ENCODE assay signal across 20 mouse cellular contexts in the genomic region with DNA sequence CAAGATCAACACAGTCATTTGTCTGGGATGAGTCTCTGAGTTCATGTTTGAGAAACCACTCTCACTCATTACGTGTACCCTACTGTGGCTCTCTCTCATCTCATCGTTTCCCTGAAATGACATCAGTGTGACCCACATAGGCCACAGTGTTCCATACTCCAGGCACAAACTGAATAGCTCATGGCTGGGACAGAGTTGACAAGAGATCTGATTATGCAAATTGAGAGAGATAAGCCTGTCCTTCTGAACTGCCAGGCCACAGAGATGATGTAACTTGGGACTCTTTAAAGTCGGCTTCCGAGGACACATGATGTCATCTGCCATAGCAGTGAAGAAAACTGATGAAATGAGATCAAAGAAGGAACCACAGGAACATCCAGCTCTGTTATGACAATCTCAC.
DNase-seq lines count a peak whose midpoint lies in the region; ATAC-seq and TF ChIP-seq lines count a peak whose summit lies in the region.
"Had no signal": no experiment of that assay in that cellular context is flagged by ENCODE, and none has a peak within 500 bp of the region (broad histone marks: within the 10 kb centered on the region; RNA-seq: fewer than 3 reads in every experiment).

No protein-coding gene starts in this region.

- H3K27ac ChIP-seq in liver, postnatal 0 days (ENCODE audit: low read depth): no peak overlapping the region
- H3K27ac ChIP-seq in embryonic facial prominence, embryonic 10.5 days (replicated peaks): no peak overlapping the region
- H3K27ac ChIP-seq: embryonic facial prominence, embryonic 15.5 days; forebrain, embryonic 10.5 days; gastrocnemius, adult 2 months; heart, embryonic 13.5 days; hindbrain, embryonic 15.5 days had no signal

- WGBS in liver, postnatal 0 days (ENCODE audit: insufficient replicate concordance): 74% methylated on average over 4 of the region's 4 CpGs
- WGBS in embryonic facial prominence, embryonic 10.5 days: 91% methylated on average over 4 of the region's 4 CpGs

- no peak overlapping the region for H3K4me2 ChIP-seq in liver, postnatal 0 days (ENCODE audit: low read depth, low read length)
- H3K4me2 ChIP-seq: embryonic facial prominence, embryonic 15.5 days; heart, embryonic 13.5 days; hindbrain, embryonic 15.5 days had no signal

- TF ChIP-seq EP300 in liver, postnatal 0 days (IDR thresholded peaks at IDR 0.05; ENCODE audit: low read depth): peak; percentile 65

- ATAC-seq in liver, postnatal 0 days: peak; percentile 97
- no peak for ATAC-seq in megakaryocyte, adult 5-6 weeks (ENCODE audit: poor library complexity, severe bottlenecking)
- ATAC-seq: forebrain, embryonic 14.5 days had no signal

- no peak overlapping the region for H3K9ac ChIP-seq in liver, postnatal 0 days (replicated peaks)
- H3K9ac ChIP-seq: embryonic facial prominence, embryonic 15.5 days; heart, embryonic 13.5 days; hindbrain, embryonic 15.5 days had no signal

- H3K4me3 ChIP-seq in liver, postnatal 0 days (ENCODE audit: low read depth, low read length): no peak overlapping the region
- H3K4me3 ChIP-seq in embryonic facial prominence, embryonic 10.5 days: no peak overlapping the region
- H3K4me3 ChIP-seq: embryonic facial prominence, embryonic 15.5 days; erythroblast, embryonic 14.5 days; forebrain, embryonic 10.5 days; gastrocnemius, adult 2 months; heart, embryonic 13.5 days; hindbrain, embryonic 15.5 days had no signal

- no peak for DNase-seq in liver, postnatal 0 days
- no peak for DNase-seq in liver
- DNase-seq in adrenal gland, adult 18-20 months (ENCODE audit: low spot score in 2 of 2): peak; percentile 16 to 22
- DNase-seq in adrenal gland, postnatal 10 days: peak; percentile 29
- DNase-seq in retina, embryonic 14.5 days (ENCODE audit: low spot score): peak; percentile 4
- no peak for DNase-seq in embryonic facial prominence, embryonic 10.5 days (ENCODE audit: low spot score)
- no peak for DNase-seq in thymus, postnatal 0 days (ENCODE audit: low spot score)
- DNase-seq: cerebellum, adult 2 months; cerebellum, postnatal 10 days; gastrocnemius, adult 2 months; gastrocnemius, postnatal 25 days; heart, postnatal 36 days had no signal

- H3K9me3 ChIP-seq in liver, postnatal 0 days (ENCODE audit: low read length): no peaks in the 10 kb centered on the region
- no peaks in the 10 kb centered on the region for H3K9me3 ChIP-seq in embryonic facial prominence, embryonic 10.5 days
- H3K9me3 ChIP-seq: embryonic facial prominence, embryonic 15.5 days; forebrain, embryonic 10.5 days; heart, embryonic 13.5 days; hindbrain, embryonic 15.5 days had no signal

- H3K36me3 ChIP-seq in liver, postnatal 0 days (replicated peaks; ENCODE audit: insufficient read depth, low read length): no peaks in the 10 kb centered on the region
- H3K36me3 ChIP-seq in embryonic facial prominence, embryonic 10.5 days (replicated peaks): no peaks in the 10 kb centered on the region
- H3K36me3 ChIP-seq: embryonic facial prominence, embryonic 15.5 days; forebrain, embryonic 10.5 days; heart, embryonic 13.5 days; hindbrain, embryonic 15.5 days had no signal

- no peak for TF ChIP-seq CTCF in liver, postnatal 0 days (IDR thresholded peaks at IDR 0.05; ENCODE audit: low read depth)

- no peaks in the 10 kb centered on the region for H3K27me3 ChIP-seq in liver, postnatal 0 days (ENCODE audit: insufficient read depth, low read length)
- H3K27me3 ChIP-seq in embryonic facial prominence, embryonic 10.5 days (replicated peaks; ENCODE audit: low read depth, poor library complexity, severe bottlenecking): no peaks in the 10 kb centered on the region
- H3K27me3 ChIP-seq: CH12.LX; embryonic facial prominence, embryonic 15.5 days; heart, embryonic 13.5 days; hindbrain, embryonic 15.5 days had no signal

- no peaks in the 10 kb centered on the region for H3K4me1 ChIP-seq in liver, postnatal 0 days (ENCODE audit: insufficient read depth)
- H3K4me1 ChIP-seq in embryonic facial prominence, embryonic 10.5 days: no peaks in the 10 kb centered on the region
- H3K4me1 ChIP-seq: embryonic facial prominence, embryonic 15.5 days; forebrain, embryonic 10.5 days; heart, embryonic 13.5 days; hindbrain, embryonic 15.5 days had no signal

Comparison
In these comparisons a context has a peak if more than half of its experiments do, and no peak if none do; other contexts are left out.
1. DNase-seq: peak in adrenal gland, adult 18-20 months (2 of 2), adrenal gland, postnatal 10 days (single experiment) and retina, embryonic 14.5 days (single experiment); none in liver, postnatal 0 days (single experiment), liver (single experiment), embryonic facial prominence, embryonic 10.5 days (single experiment) and thymus, postnatal 0 days (single experiment).